Mouse (Mus musculus): ENCODE measurements around the gene Trem1. TPM values are rescaled to one million over a fixed set of nuclear protein-coding genes. Genes with fewer than 3 reads are reported as not detected.
A peak's percentile ranks its signal among the peaks of the same experiment; 100 is the strongest.

The Trem1 gene
- polyA plus RNA-seq, 1 experiment from 2014 or later = 0.08 TPM

DNA sequence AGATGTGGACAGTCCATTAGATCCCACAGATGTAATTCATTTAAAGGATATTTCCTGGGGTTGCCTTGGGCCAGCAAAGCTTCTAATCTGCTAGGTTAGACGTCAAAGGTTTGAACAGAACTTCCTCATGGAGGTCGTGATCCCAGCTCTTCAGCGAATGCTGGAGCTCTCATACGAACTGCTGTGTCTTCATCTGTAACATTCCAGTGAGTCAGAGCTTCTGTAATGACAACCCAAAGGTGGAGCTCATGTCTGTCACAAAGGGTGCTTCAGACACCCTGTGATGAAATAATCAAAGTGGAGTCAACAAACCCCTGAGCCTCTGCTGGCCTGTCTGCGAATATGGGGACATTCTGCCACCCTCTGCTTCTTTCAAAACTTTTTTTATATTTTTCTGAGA lies 2.0 kb downstream of the Trem1 start:
- 59% methylated on average over 5 of the region's 5 CpGs for WGBS
- DNase-seq (ENCODE audit: low spot score) (no peak), ATAC-seq (ENCODE audit: low read depth) (no peak)

DNA sequence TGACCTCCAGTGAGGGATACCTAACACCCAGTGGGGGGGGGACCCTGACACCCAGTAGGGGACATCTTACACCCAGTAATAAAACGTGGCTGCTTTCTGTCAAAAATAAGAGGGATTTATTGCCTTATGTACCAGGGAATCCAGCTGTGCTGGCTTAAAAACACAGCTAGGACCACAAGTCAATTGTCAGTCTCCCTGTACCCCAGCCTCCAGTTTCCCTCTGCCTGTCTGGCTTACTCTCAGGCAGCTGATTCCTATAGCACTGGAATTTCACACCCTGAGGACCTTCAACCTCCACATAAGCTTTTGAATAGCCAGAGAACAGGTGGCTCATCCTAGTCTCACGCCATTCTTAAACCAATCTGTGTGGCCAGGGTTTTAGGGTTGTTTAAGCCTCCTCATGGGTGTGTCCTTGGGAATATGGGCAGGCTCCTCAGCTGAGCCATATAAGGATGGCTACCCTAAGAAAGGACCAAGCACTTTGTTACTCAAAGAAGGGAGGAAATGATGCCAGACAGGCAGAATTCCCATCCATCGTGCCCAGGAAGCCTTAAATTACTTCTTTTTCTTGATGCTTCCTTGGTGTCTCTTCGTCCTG lies 3.3 kb downstream of the Trem1 start:
- ATAC-seq (ENCODE audit: low read depth) (no peak), DNase-seq (ENCODE audit: low spot score) (peak; percentile 20)
- H3K36me3 ChIP-seq (ENCODE audit: control insufficient read depth, insufficient read depth, low read length) = no peaks in the 10 kb centered on the region
- H3K4me3 ChIP-seq (ENCODE audit: low read depth, low read length) = no peak overlapping the region
- no peak overlapping the region for H3K27ac ChIP-seq (replicated peaks; ENCODE audit: low read depth, low read length)
- no peaks in the 10 kb centered on the region for H3K27me3 ChIP-seq (replicated peaks; ENCODE audit: control insufficient read depth, insufficient read depth, low read length)
- WGBS = 57% methylated on average over 4 of the region's 4 CpGs
- 0 out of 2 replicates have a peak, but pooled peaks cover 3% of the 10 kb centered on the region for H3K9me3 ChIP-seq (ENCODE audit: control insufficient read depth, low read length)
- H3K4me1 ChIP-seq (ENCODE audit: control insufficient read depth, insufficient read depth, low read length) = no peaks in the 10 kb centered on the region
- H3K4me2 ChIP-seq (ENCODE audit: low read depth, low read length) = no peak overlapping the region
- H3K9ac ChIP-seq (ENCODE audit: low read depth, low read length) = no peak overlapping the region

More for the DNA sequence above, 2.0 kb downstream of the Trem1 start:
- H3K27ac ChIP-seq (replicated peaks; ENCODE audit: low read depth, low read length) = no peak overlapping the region
- H3K36me3 ChIP-seq (ENCODE audit: control insufficient read depth, insufficient read depth, low read length) = no peaks in the 10 kb centered on the region
- H3K4me1 ChIP-seq (ENCODE audit: control insufficient read depth, insufficient read depth, low read length) = no peaks in the 10 kb centered on the region
- H3K27me3 ChIP-seq (replicated peaks; ENCODE audit: control insufficient read depth, insufficient read depth, low read length) = no peaks in the 10 kb centered on the region
- no peak overlapping the region for H3K4me3 ChIP-seq (ENCODE audit: low read depth, low read length)
- H3K4me2 ChIP-seq (ENCODE audit: low read depth, low read length) = no peak overlapping the region
- H3K9me3 ChIP-seq (ENCODE audit: control insufficient read depth, low read length) = 0 out of 2 replicates have a peak, but pooled peaks cover 3% of the 10 kb centered on the region
- H3K9ac ChIP-seq (ENCODE audit: low read depth, low read length) = no peak overlapping the region

DNA sequence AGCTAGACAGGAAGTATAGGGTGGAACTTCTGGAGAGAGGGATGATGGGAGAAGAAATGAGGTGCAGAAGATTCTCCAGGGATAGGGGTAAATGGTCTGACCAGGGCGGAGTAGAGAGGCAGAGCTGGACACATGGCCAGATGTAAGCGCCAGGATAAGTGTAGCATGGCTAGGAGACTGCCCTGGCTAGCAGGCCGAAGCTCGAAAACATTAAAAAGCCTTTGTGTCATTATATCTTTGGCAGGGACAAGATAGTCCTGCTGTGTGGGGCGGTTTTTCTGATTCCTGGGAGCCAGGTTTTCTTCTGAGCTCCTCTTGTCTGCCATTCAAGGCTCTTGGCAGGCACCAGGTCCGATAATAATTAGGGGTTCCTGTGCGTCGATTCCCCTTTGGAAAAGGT lies 5.1 kb downstream of the Trem1 start:
- H3K27ac ChIP-seq (replicated peaks; ENCODE audit: low read depth, low read length) = no peak overlapping the region
- H3K9ac ChIP-seq (ENCODE audit: low read depth, low read length) = no peak overlapping the region
- no peak for DNase-seq (ENCODE audit: low spot score)
- 0 out of 2 replicates have a peak, but pooled peaks cover 3% of the 10 kb centered on the region for H3K9me3 ChIP-seq (ENCODE audit: control insufficient read depth, low read length)
- no peak for ATAC-seq (ENCODE audit: low read depth)
- H3K4me1 ChIP-seq (ENCODE audit: control insufficient read depth, insufficient read depth, low read length) = no peaks in the 10 kb centered on the region
- WGBS = 91% methylated on average over 8 of the region's 8 CpGs
- no peak overlapping the region for H3K4me2 ChIP-seq (ENCODE audit: low read depth, low read length)
- H3K4me3 ChIP-seq (ENCODE audit: low read depth, low read length) = no peak overlapping the region
- H3K27me3 ChIP-seq (replicated peaks; ENCODE audit: control insufficient read depth, insufficient read depth, low read length) = no peaks in the 10 kb centered on the region
- no peaks in the 10 kb centered on the region for H3K36me3 ChIP-seq (ENCODE audit: control insufficient read depth, insufficient read depth, low read length)

DNA sequence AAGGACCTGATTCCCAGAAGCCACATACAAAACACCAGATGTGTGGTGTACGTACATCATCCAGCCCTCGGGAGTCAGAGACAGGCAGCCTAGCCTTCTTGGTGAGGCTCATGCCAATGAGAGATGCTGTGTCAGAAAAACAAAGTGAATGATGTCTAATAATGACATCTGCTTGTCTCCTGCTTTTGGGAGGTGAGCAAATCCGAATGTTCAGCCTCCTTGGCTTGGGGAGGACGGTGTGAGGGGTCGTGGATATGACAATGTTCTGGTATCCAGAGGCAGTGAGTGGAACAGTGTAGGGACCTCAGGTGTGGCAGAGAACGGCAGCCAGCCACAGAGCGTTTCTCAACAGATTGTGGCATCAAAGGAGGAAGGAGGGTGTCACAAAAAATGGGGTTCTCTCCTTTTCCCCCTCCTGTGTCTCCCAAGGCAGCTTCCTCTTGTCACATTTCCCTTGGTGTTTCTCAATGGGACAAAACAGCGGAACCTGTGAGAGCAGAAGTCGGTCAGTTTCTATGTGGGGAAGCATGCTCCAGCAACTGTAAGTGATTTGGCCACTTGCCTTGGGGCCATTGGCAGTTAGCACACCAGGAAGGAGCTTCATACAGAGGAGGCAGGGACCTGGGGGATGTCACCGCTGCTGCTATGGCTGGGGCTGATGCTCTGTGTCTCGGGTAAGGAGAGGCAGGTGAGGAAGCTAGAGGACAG lies 14.8 kb downstream of the Trem1 start, which contains the start of gene Trem3:
TSS of gene Trem3 (plus strand) at position 557 of the 708 bp plus-strand sequence.
- H3K4me3 ChIP-seq (ENCODE audit: low read depth, low read length) = no peak within 1 kb of the TSS
- ATAC-seq (ENCODE audit: low read depth) (no peak), DNase-seq (ENCODE audit: low spot score) (no peak)
- H3K27me3 ChIP-seq (replicated peaks; ENCODE audit: control insufficient read depth, insufficient read depth, low read length) = no peaks in the 10 kb centered on the region
- H3K27ac ChIP-seq (replicated peaks; ENCODE audit: low read depth, low read length) = no peak within 1 kb of the TSS
- 69% methylated on average over 11 of the region's 11 CpGs for WGBS
- no peak within 1 kb of the TSS for H3K4me2 ChIP-seq (ENCODE audit: low read depth, low read length)
- H3K9ac ChIP-seq (ENCODE audit: low read depth, low read length) = no peak within 1 kb of the TSS
- H3K36me3 ChIP-seq (ENCODE audit: control insufficient read depth, insufficient read depth, low read length) = no peaks in the 10 kb centered on the region
- no peaks in the 10 kb centered on the region for H3K9me3 ChIP-seq (ENCODE audit: control insufficient read depth, low read length)
- no peaks in the 10 kb centered on the region for H3K4me1 ChIP-seq (ENCODE audit: control insufficient read depth, insufficient read depth, low read length)

DNA sequence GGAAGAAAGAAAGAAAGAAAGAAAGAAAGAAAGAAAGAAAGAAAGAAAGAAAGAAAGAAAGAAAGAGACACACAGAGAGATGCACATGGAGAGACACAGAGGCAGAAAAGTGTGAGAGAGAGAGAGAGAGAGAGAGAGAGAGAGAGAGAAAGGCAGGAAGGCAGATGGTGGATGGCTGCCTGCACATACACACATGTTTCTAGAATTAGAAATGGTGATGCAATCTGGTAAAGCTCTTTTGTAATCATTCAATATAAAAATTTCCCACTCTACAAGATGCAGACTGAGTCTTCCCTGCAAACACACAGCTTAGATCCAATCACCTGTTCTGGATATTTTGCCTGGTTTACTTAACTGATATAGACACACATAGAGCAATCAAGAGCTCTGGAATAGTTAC lies 16.5 kb downstream of the Trem1 start:
- ATAC-seq (ENCODE audit: low read depth) = no peak

DNA sequence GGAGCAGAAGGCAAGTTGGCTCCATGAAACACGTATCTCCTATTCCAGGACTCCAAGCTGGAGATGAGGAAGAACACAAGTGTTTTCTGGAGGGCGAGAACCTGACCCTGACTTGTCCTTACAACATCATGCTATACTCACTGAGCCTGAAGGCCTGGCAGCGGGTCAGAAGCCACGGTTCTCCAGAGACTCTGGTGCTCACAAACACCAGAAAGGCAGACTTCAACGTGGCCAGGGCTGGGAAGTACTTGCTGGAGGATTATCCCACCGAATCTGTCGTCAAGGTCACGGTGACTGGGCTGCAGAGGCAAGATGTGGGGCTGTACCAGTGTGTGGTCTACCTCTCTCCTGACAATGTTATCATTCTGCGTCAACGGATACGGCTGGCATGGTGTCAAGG lies 16.9 kb downstream of the Trem1 start:
- no peak for ATAC-seq (ENCODE audit: low read depth)
- Histone ChIP-seq H3K9me3 (ENCODE audit: control insufficient read depth, low read length) (no peaks in the 10 kb centered on the region), H3K36me3 (ENCODE audit: control insufficient read depth, insufficient read depth, low read length) (no peaks in the 10 kb centered on the region), H3K4me2 (ENCODE audit: low read depth, low read length) (no peak overlapping the region), H3K4me1 (ENCODE audit: control insufficient read depth, insufficient read depth, low read length) (no peaks in the 10 kb centered on the region), H3K9ac (ENCODE audit: low read depth, low read length) (no peak overlapping the region), H3K4me3 (ENCODE audit: low read depth, low read length) (no peak overlapping the region), H3K27me3 (replicated peaks; ENCODE audit: control insufficient read depth, insufficient read depth, low read length) (no peaks in the 10 kb centered on the region), H3K27ac (replicated peaks; ENCODE audit: low read depth, low read length) (no peak overlapping the region)
- 82% methylated on average over 11 of the region's 11 CpGs for WGBS
- DNase-seq (ENCODE audit: low spot score) = no peak

More for the DNA sequence above, 16.5 kb downstream of the Trem1 start:
- DNase-seq (ENCODE audit: low spot score) = no peak
- H3K9me3 ChIP-seq (ENCODE audit: control insufficient read depth, low read length) = no peaks in the 10 kb centered on the region
- H3K4me2 ChIP-seq (ENCODE audit: low read depth, low read length) = no peak overlapping the region
- no peak overlapping the region for H3K9ac ChIP-seq (ENCODE audit: low read depth, low read length)
- H3K36me3 ChIP-seq (ENCODE audit: control insufficient read depth, insufficient read depth, low read length) = no peaks in the 10 kb centered on the region
- no peaks in the 10 kb centered on the region for H3K4me1 ChIP-seq (ENCODE audit: control insufficient read depth, insufficient read depth, low read length)
- H3K4me3 ChIP-seq (ENCODE audit: low read depth, low read length) = no peak overlapping the region
- no peak overlapping the region for H3K27ac ChIP-seq (replicated peaks; ENCODE audit: low read depth, low read length)
- H3K27me3 ChIP-seq (replicated peaks; ENCODE audit: control insufficient read depth, insufficient read depth, low read length) = no peaks in the 10 kb centered on the region

DNA sequence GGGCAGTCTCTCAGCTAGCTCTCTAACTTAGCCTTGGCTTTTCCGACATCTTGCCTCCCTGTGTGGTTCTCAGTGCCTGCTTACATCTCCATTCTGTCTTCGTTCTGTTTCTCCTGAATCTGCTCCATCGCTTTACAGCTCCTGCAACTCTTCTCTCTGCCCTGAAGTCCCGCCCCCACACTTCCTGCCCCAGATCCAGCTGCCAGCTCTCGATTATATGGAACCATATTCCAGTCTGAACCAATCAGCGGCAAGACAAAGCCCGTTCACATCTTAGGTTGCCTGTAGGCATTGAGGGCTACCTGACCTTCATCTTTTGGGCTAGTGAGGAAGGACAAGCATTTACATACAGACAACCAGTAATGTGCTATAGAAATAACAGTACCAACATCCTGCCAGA lies 18.1 kb downstream of the Trem1 start:
- Histone ChIP-seq H3K27me3 (replicated peaks; ENCODE audit: control insufficient read depth, insufficient read depth, low read length) (no peaks in the 10 kb centered on the region), H3K36me3 (ENCODE audit: control insufficient read depth, insufficient read depth, low read length) (no peaks in the 10 kb centered on the region), H3K9ac (ENCODE audit: low read depth, low read length) (no peak overlapping the region), H3K4me2 (ENCODE audit: low read depth, low read length) (no peak overlapping the region), H3K4me1 (ENCODE audit: control insufficient read depth, insufficient read depth, low read length) (no peaks in the 10 kb centered on the region), H3K27ac (replicated peaks; ENCODE audit: low read depth, low read length) (no peak overlapping the region), H3K4me3 (ENCODE audit: low read depth, low read length) (no peak overlapping the region), H3K9me3 (ENCODE audit: control insufficient read depth, low read length) (no peaks in the 10 kb centered on the region)
- 83% methylated on average over 7 of the region's 7 CpGs for WGBS
- ATAC-seq (ENCODE audit: low read depth) (no peak), DNase-seq (ENCODE audit: low spot score) (no peak)

DNA sequence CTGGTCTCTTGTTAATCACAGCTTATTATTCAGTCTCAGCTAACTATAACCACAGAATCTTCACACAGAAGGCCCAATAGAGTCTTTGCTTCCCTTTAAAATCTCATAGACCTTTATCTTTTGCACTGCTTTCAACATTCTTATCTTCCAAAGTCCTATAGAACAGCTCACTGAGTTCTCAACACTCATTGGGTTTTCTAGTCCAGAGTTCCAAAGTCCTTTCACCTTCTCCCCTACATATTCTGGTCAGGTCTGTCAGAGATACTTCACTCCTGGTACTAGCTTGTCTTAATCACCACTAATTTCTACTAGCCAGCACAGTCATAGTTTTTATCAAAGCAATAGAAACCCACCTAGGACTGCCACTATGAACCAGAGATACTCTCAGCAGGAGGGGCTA lies 24.0 kb downstream of the Trem1 start:
- DNase-seq (ENCODE audit: low spot score) (no peak), ATAC-seq (ENCODE audit: low read depth) (no peak)
- H3K4me3 ChIP-seq (ENCODE audit: low read depth, low read length) = no peak overlapping the region
- no peak overlapping the region for H3K4me2 ChIP-seq (ENCODE audit: low read depth, low read length)
- no peaks in the 10 kb centered on the region for H3K4me1 ChIP-seq (ENCODE audit: control insufficient read depth, insufficient read depth, low read length)
- peaks cover 14% of the 10 kb centered on the region for H3K9me3 ChIP-seq (ENCODE audit: control insufficient read depth, low read length)
- H3K27ac ChIP-seq (replicated peaks; ENCODE audit: low read depth, low read length) = no peak overlapping the region
- H3K36me3 ChIP-seq (ENCODE audit: control insufficient read depth, insufficient read depth, low read length) = no peaks in the 10 kb centered on the region
- no peak overlapping the region for H3K9ac ChIP-seq (ENCODE audit: low read depth, low read length)
- no peaks in the 10 kb centered on the region for H3K27me3 ChIP-seq (replicated peaks; ENCODE audit: control insufficient read depth, insufficient read depth, low read length)

DNA sequence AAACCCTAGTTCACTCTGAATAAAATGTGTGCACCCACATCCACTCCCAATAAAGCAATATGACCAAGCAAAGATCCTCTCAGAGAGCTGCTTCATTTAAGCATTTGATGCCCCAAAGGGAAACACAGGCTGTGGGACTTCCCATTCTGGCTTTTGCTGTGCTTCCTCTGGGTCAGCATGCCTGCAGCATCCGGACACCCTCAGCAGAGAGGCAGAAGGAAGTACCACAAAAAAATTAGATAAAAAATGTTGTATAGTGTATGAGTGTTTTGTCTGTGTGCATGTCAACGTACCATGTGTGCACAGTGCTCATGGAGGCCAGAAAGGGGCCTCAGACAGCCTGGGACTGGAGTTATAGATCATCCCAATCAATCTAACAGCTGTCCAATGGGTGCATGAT lies 29.3 kb downstream of the Trem1 start:
- Histone ChIP-seq H3K4me2 (ENCODE audit: low read depth, low read length) (no peak overlapping the region), H3K9me3 (ENCODE audit: control insufficient read depth, low read length) (peaks cover 14% of the 10 kb centered on the region), H3K9ac (ENCODE audit: low read depth, low read length) (no peak overlapping the region), H3K4me3 (ENCODE audit: low read depth, low read length) (no peak overlapping the region), H3K27ac (replicated peaks; ENCODE audit: low read depth, low read length) (no peak overlapping the region), H3K4me1 (ENCODE audit: control insufficient read depth, insufficient read depth, low read length) (no peaks in the 10 kb centered on the region), H3K36me3 (ENCODE audit: control insufficient read depth, insufficient read depth, low read length) (no peaks in the 10 kb centered on the region), H3K27me3 (replicated peaks; ENCODE audit: control insufficient read depth, insufficient read depth, low read length) (no peaks in the 10 kb centered on the region)
- WGBS = 81% methylated on average over 2 of the region's 2 CpGs
- DNase-seq (ENCODE audit: low spot score) = no peak
- no peak for ATAC-seq (ENCODE audit: low read depth)
